Mouse (Mus musculus) liver, embryonic 15.5 days (tissue): Measurements from ENCODE around the gene Nr1i3. TPM values are rescaled to one million over a fixed set of nuclear protein-coding genes. Genes with fewer than 3 reads are reported as not detected.
A peak's percentile ranks its signal among the peaks of the same experiment; 100 is the strongest.

ENCODE experiments used
- ATAC-seq: fragments of 200-750 bp; cut with Nextera tagmentation; 2 replicates; pipeline ENCODE4 v1.8.0; 2017; ENCODE audit warnings: moderate number of reproducible peaks, mild to moderate bottlenecking, moderate library complexity; ENCODE audit not compliant: insufficient read depth
- H3K27ac ChIP-seq: fragments of 300-500 bp; sonication (generic); replicated peaks from 2 replicates; pipeline ENCODE4 v1.5.1; 2015; ENCODE audit warnings: mild to moderate bottlenecking, inconsistent platforms
- H3K27me3 ChIP-seq: fragments of 300-500 bp; sonication (generic); 2 replicates; pipeline ENCODE4 v1.6.1; 2015; ENCODE audit warnings: mild to moderate bottlenecking, inconsistent platforms
- H3K36me3 ChIP-seq: fragments of 300-500 bp; sonication (generic); replicated peaks from 2 replicates; pipeline ENCODE4 v1.6.1; 2015; ENCODE audit warnings: moderate library complexity, mild to moderate bottlenecking, inconsistent platforms
- H3K4me1 ChIP-seq: fragments of 300-500 bp; sonication (generic); replicated peaks from 2 replicates; pipeline ENCODE4 v1.6.1; 2015; ENCODE audit warnings: inconsistent platforms
- H3K4me2 ChIP-seq: fragments of 300-500 bp; sonication (generic); 2 replicates; pipeline ENCODE4 v1.6.1; 2015; ENCODE audit warnings: moderate library complexity, mild to moderate bottlenecking, inconsistent platforms
- H3K4me3 ChIP-seq: fragments of 300-500 bp; sonication (generic); replicated peaks from 2 replicates; pipeline ENCODE4 v1.5.1; 2015; ENCODE audit warnings: mild to moderate bottlenecking, inconsistent platforms
- H3K9ac ChIP-seq: fragments of 300-500 bp; sonication (generic); 2 replicates; pipeline ENCODE4 v1.6.1; 2015; ENCODE audit warnings: moderate library complexity, mild to moderate bottlenecking, inconsistent platforms
- H3K9me3 ChIP-seq: fragments of 300-500 bp; sonication (generic); replicated peaks from 2 replicates; pipeline ENCODE4 v1.6.1; 2016; ENCODE audit warnings: inconsistent platforms
- WGBS: fragments of 180-500 bp; shearing (Covaris S2); methylation state at CpG from one replicate; pipeline ENCODE4 v1.1.7; 2015; ENCODE audit warnings: mixed read lengths; ENCODE audit not compliant: insufficient replicate concordance; 5-methylcytosine and 5-hydroxymethylcytosine counted together
- polyA plus RNA-seq: library from polyadenylated mRNA; unstranded; fragments of >200 nt; fragmentation: Nextera tagmentation; extraction: Ambion mirVana; gene quantifications from 2 replicates; pipeline ENCODE4 v1.2.1, GENCODE M21; 2015

Gene Nr1i3
- polyA plus RNA-seq, 1 experiment from 2014 or later = 1.1 TPM

DNA sequence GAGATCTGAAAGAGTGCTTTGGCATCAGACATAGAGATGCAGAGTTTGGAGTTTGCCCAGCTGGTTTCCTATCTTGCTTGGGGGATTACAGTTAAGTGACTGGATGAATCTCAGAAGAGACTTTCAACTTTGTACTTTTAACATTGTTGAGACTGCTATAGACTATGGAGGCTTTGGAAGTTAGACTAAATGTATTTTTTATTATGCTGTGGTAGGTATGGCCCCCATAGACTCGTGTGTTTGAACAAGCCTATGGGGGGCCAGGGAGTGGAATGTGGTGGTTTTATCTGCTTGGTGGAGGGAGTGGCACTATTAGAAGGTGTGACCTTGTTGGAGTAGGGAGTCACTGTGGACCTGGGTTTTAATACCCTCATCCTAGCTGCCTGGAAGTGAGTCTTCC, 14.2 kb upstream of the Nr1i3 start:
- Histone ChIP-seq H3K4me2 (no peak overlapping the region), H3K9me3 (no peaks in the 10 kb centered on the region), H3K36me3 (no peaks in the 10 kb centered on the region), H3K4me1 (peaks cover 7% of the 10 kb centered on the region; the same call in 1 of the 2 replicates), H3K27ac (no peak overlapping the region), H3K9ac (no peak overlapping the region), H3K4me3 (no peak overlapping the region), H3K27me3 (peaks cover 48% of the 10 kb centered on the region)
- WGBS = 20% methylated on average over 1 of the region's 1 CpGs
- ATAC-seq = no peak

DNA sequence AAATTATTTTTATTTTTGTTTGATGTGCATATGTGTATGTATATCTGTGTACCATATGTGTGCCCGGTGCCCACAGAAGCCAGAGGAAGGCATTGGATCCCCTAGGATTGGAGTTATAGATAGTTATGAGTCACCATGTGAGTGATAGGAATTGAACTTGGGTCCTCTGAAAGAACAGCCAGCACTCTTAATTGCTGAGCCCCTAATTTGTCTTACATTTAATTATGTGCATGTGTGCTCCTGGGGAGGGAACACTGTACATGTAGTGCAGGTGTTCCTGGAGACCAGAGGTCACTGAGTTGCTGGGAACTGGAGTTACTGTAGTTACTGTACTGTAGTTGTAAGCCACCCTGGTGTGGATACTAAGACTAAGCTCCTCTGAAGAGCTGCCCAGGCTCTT, 13.0 kb upstream of the Nr1i3 start:
- Histone ChIP-seq H3K4me3 (no peak overlapping the region), H3K4me1 (peaks cover 4% of the 10 kb centered on the region; the same call in 1 of the 2 replicates), H3K9ac (no peak overlapping the region), H3K27me3 (peaks cover 35% of the 10 kb centered on the region), H3K4me2 (no peak overlapping the region), H3K36me3 (no peaks in the 10 kb centered on the region), H3K9me3 (no peaks in the 10 kb centered on the region), H3K27ac (no peak overlapping the region)
- 70% methylated on average over 1 of the region's 1 CpGs for WGBS
- no peak for ATAC-seq

DNA sequence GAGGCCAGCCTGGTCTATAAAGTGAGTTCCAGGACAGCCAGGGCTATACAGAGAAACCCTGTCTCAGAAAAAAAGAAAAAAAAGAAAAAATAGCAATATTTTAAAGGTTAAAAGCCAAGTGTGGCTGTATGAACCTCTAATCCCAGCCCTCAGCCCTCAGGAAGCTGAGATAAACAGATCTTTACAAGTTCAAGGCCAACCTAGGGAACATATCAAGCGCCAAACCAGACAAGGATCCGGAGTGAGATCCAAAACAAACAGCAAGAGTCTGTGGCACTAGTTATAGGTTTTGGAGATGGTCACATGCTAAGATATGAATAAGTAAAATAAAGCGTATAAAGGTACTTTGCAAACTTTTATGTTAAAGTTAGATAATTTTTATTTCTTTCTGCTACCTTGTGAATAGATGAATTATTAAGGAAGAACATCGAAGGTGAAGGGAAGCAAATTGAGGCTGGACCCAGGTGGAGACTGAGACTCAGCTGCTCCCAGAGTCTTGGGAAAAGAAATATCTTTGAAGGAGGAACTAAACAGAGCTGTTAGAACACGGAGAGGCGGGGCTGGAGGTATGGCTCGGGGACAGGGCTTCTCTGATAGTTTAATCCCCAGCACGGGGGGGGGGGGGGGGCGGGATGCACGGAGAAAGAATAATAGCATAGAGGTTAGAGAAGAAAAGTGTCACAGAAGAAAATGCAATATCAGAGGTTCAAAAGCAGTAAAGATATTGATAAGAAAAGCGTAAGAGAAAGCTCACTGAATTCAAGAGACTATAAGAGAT, 10.1 kb upstream of the Nr1i3 start:
- 34% methylated on average over 10 of the region's 11 CpGs for WGBS
- no peaks in the 10 kb centered on the region for H3K36me3 ChIP-seq
- H3K9ac ChIP-seq = no peak overlapping the region
- no peaks in the 10 kb centered on the region for H3K4me1 ChIP-seq
- H3K4me2 ChIP-seq = no peak overlapping the region
- H3K4me3 ChIP-seq = no peak overlapping the region
- H3K27me3 ChIP-seq = peaks cover 7% of the 10 kb centered on the region
- peak; percentile 41 for ATAC-seq
- peak overlapping the region; percentile 59 for H3K27ac ChIP-seq
- no peaks in the 10 kb centered on the region for H3K9me3 ChIP-seq

DNA sequence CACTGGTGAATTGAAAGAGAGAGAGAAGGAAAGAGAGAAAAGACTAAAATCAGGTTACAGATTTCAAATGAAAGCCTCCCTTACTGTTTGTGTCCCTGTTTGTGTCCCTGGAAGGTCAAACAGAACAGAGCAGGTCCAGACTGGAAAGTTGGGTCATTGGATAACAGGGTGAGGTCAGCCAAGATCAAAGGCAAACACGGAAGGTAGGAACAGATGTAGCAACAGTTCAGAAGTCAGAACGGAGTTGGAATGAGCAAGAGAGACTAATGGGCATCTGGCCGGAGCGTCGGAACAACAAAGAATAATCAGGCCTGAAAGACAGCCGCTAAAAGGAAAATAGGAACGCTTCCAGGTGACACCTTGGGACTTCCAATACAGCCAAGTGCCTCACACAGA, 9.5 kb upstream of the Nr1i3 start:
- H3K27ac ChIP-seq = peak overlapping the region; percentile 59; the same call in 1 of the 2 replicates
- H3K36me3 ChIP-seq = no peaks in the 10 kb centered on the region
- no peaks in the 10 kb centered on the region for H3K4me1 ChIP-seq
- ATAC-seq = peak; percentile 85
- H3K4me2 ChIP-seq = no peak overlapping the region
- 60% methylated on average over 7 of the region's 7 CpGs for WGBS
- H3K4me3 ChIP-seq = no peak overlapping the region
- peaks cover 1% of the 10 kb centered on the region for H3K27me3 ChIP-seq
- H3K9me3 ChIP-seq = no peaks in the 10 kb centered on the region
- H3K9ac ChIP-seq = no peak overlapping the region

DNA sequence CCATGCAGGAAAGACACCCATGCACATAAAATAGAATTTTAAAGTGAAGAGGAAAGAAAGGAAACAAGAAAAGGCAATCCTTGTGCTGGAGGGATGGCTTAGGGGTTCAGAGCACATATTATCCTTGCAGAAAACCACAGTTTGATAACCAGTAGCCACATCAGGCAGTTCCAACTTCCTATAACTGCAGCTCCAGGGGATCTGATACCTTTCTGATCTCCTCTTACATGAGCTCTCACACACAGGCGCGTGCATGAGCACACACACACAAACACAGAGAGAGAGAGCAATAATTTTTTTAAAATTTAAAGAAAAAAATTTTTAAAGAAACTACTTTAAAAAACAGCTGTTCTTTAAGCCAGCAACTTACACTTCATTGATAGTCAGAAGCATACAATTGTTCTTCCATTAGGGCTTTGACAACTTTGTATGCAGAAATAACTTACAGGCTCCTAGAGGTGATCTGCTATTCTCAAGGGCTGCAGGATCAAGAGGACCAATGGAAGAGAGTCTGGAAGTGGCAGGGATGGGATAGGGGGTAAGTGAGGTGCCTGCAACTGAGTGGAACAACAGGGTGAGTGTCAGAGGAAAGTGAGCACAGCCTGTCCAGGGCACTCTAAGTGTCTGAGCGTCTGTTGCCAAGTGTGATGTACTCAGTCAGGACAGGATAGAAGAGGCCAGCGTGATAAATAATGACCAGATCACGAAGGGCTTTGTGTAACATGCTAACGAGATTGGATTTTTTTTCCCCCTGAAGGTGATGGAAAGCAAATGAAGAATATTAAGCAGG, 7.9 kb upstream of the Nr1i3 start:
- H3K4me3 ChIP-seq = no peak overlapping the region
- no peak overlapping the region for H3K9ac ChIP-seq
- H3K9me3 ChIP-seq = no peaks in the 10 kb centered on the region
- peaks cover 12% of the 10 kb centered on the region; the same call in 1 of the 2 replicates for H3K27me3 ChIP-seq
- H3K27ac ChIP-seq = no peak overlapping the region
- ATAC-seq = no peak
- no peaks in the 10 kb centered on the region for H3K4me1 ChIP-seq
- WGBS = 46% methylated on average over 6 of the region's 6 CpGs
- H3K4me2 ChIP-seq = no peak overlapping the region
- no peaks in the 10 kb centered on the region for H3K36me3 ChIP-seq

DNA sequence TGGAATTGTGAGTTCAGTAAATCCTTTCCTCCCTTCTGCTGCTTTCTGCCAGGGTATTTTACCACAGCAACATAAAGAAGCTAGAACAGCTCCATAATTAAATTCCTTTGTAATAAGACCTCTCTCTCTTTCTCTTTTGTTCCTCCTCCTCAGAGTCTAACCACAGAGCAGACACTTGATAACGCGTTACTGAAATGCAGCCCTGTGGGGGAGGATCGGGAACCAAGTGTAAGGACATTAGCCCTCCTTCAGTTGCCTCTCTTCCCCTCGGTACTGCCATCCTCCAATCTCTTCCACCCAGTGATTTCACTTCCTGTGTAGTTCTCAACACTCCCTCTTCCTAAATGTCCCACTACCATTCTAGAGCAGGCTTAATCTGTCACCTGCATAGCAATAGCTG, 4.4 kb upstream of the Nr1i3 start:
- no peak overlapping the region for H3K4me2 ChIP-seq
- no peak overlapping the region for H3K9ac ChIP-seq
- H3K4me3 ChIP-seq = no peak overlapping the region
- no peaks in the 10 kb centered on the region for H3K9me3 ChIP-seq
- 4% methylated on average over 4 of the region's 4 CpGs for WGBS
- H3K27ac ChIP-seq = no peak overlapping the region
- peaks cover 6% of the 10 kb centered on the region; the same call in 1 of the 2 replicates for H3K4me1 ChIP-seq
- peaks cover 22% of the 10 kb centered on the region for H3K27me3 ChIP-seq
- ATAC-seq = no peak
- H3K36me3 ChIP-seq = no peaks in the 10 kb centered on the region

DNA sequence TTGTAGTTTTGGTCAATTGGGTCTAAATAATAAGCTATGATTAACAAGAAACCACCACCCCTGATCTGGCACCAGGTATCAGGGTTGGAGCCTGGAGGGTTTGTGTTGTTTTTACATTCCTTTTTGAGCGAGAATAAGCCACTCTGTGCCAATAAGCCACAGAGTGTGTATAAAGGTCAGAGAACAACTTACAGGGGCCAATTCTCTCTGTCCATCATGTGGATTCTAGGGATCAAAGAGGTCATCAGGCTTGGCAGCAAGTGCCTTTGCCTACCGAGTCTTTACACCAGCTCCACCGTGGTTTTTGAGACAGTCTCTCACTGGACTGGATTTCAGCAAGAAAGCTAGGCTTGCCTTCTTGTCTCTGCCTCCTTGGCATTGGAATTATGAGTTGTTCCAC, 916 bp upstream of the Nr1i3 start:
- Histone ChIP-seq H3K9me3 (no peaks in the 10 kb centered on the region), H3K36me3 (0 out of 2 replicates have a peak, but pooled peaks cover 2% of the 10 kb centered on the region), H3K27ac (no peak overlapping the region; the same call in 1 of the 2 replicates), H3K4me2 (no peak overlapping the region), H3K4me3 (no peak overlapping the region), H3K4me1 (peaks cover 16% of the 10 kb centered on the region; the same call in 1 of the 2 replicates), H3K9ac (no peak overlapping the region), H3K27me3 (peaks cover 23% of the 10 kb centered on the region)
- peak; percentile 53 for ATAC-seq
- WGBS = 40% methylated on average over 3 of the region's 3 CpGs

DNA sequence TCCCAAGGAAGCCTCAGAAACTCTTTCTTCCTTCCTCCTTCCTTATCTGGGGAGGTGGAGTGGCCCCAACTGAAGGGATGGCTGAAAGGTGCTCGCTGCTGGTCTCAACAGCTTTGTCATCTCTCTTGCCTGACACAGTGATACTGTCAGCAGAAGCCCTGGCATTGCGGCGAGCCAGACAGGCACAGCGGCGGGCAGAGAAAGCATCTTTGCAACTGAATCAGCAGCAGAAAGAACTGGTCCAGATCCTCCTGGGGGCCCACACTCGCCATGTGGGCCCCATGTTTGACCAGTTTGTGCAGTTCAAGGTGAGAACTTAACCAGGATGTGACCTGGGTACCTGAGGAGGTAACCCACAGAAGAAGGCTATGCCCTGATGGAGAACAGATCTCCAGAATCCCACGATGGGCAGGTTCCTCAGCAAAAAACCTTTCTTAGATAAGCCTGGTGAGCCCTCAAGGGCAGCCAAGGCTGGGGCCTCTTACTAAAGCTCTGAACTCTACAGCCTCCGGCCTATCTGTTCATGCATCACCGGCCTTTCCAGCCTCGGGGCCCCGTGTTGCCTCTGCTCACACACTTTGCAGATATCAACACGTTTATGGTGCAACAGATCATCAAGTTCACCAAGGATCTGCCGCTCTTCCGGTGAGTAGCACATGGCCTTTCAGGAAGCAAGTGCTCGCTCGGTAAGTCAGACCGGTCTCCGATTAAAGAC, 2.6 kb downstream of the Nr1i3 start:
- 54% methylated on average over 18 of the region's 18 CpGs for WGBS
- Histone ChIP-seq H3K27ac (no peak overlapping the region), H3K36me3 (peaks cover 26% of the 10 kb centered on the region), H3K4me3 (no peak overlapping the region), H3K27me3 (peaks cover 11% of the 10 kb centered on the region; the same call in 1 of the 2 replicates), H3K4me1 (peaks cover 25% of the 10 kb centered on the region), H3K9me3 (no peaks in the 10 kb centered on the region), H3K9ac (no peak overlapping the region), H3K4me2 (no peak overlapping the region)
- ATAC-seq = no peak

DNA sequence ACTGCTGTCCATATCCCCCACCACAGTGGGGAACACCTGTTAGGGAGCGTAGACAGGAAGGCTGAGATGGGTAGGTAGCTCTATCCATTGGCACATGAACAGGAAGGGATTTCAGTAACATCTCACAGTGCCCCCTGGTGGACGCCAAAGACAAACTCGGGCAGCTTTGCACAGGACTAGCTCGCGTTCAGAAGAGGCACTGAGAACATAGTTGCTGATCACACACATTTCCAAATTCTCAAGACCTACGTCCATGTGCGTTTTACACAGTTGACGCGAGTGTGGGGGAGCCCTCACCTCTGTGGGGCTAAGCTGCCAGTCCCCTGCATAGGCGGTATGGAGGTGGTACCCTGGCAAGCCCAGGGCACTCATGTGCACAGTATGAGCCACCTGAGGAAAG, 7.1 kb downstream of the Nr1i3 start:
- H3K36me3 ChIP-seq = peaks cover 26% of the 10 kb centered on the region
- WGBS = 8% methylated on average over 10 of the region's 10 CpGs
- H3K27me3 ChIP-seq = no peaks in the 10 kb centered on the region
- H3K4me2 ChIP-seq = peak overlapping the region; percentile 90
- H3K9me3 ChIP-seq = no peaks in the 10 kb centered on the region
- peak overlapping the region; percentile 69 for H3K4me3 ChIP-seq
- H3K27ac ChIP-seq = peak overlapping the region; percentile 61
- H3K4me1 ChIP-seq = peaks cover 34% of the 10 kb centered on the region
- peak overlapping the region; percentile 52; the same call in 1 of the 2 replicates for H3K9ac ChIP-seq
- no peak for ATAC-seq

DNA sequence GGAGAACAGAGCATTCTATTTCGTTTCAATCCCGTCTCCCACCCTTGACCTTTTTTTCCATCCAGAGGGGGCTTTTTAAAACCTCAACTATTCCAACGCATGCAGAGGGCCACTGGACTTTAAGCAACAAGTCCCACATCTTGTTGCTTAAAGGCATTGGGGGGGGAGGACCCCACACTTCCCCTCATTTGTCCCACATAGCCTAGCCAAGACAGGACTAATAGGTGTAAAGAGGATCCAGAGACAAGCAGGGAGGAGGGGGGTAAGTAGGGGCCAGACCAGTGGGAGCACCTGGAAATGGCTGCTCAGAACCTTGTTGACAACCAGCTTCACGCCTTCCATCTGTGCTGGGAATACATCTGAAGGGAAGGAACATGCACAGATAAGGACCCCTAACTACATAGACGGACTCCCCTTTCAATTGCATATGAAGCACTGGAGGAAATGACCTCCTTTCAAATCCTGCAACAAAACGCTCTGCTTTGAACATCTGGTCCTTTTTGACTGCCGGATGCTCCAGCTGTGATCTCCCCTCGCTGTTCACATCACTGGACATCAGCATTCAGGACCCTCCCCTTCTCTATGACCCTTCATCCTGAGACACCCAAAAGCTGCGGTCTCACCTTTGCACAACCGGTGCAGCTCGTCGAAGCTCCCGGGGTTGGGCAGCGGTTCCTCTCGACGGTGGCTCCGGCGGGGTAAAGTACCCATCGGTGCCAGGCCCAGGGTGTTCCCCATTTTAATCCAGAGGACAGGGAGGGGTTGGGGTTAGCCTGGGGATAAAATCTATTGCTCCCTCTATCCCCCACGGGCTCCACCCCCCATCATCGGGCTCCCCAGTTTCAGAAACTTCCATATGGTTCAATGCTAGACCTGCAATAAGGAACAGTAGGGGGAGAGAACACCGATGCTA, 7.8 kb downstream of the Nr1i3 start:
- no peaks in the 10 kb centered on the region for H3K27me3 ChIP-seq
- no peak for ATAC-seq
- H3K36me3 ChIP-seq = peaks cover 26% of the 10 kb centered on the region
- H3K9me3 ChIP-seq = no peaks in the 10 kb centered on the region
- peak overlapping the region; percentile 52 for H3K9ac ChIP-seq
- peak overlapping the region; percentile 90 for H3K4me2 ChIP-seq
- H3K4me3 ChIP-seq = peak overlapping the region; percentile 69
- WGBS = 6% methylated on average over 22 of the region's 22 CpGs
- peak overlapping the region; percentile 61 for H3K27ac ChIP-seq
- peaks cover 28% of the 10 kb centered on the region for H3K4me1 ChIP-seq
